Mouse (Mus musculus) forebrain, embryonic 14.5 days (tissue): ENCODE measurements around the gene Lbhd2. TPM values are rescaled to one million over a fixed set of nuclear protein-coding genes. Genes with fewer than 3 reads are reported as not detected.

ENCODE experiments used
- ATAC-seq: fragments of 200-750 bp; cut with Nextera tagmentation; 2 replicates; pipeline ENCODE4 v1.8.0; 2017; ENCODE audit warnings: mild to moderate bottlenecking, moderate library complexity
- DNase-seq: peaks from one replicate; pipeline ENCODE4 v3.0.0-alpha.2; 2015; ENCODE audit warnings: low spot score
- H3K27ac ChIP-seq: fragments of 300-500 bp; sonication (generic); 2 replicates; pipeline ENCODE4 v1.5.1; 2014; ENCODE audit warnings: low read depth, mild to moderate bottlenecking, control low read depth, low read length, moderate library complexity
- H3K27me3 ChIP-seq: fragments of 300-500 bp; sonication (generic); replicated peaks from 2 replicates; pipeline ENCODE4 v1.6.1; 2014; ENCODE audit warnings: low read length, control low read depth, mixed read lengths; ENCODE audit not compliant: control insufficient read depth, insufficient read depth
- H3K36me3 ChIP-seq: fragments of 300-500 bp; sonication (generic); 2 replicates; pipeline ENCODE4 v1.6.1; 2014; ENCODE audit warnings: low read length, control low read depth; ENCODE audit not compliant: control insufficient read depth, insufficient read depth
- H3K4me1 ChIP-seq: fragments of 300-500 bp; sonication (generic); 2 replicates; pipeline ENCODE4 v1.6.1; 2014; ENCODE audit warnings: antibody characterized with exemption, low read length, control low read depth; ENCODE audit not compliant: control insufficient read depth, insufficient read depth
- H3K4me2 ChIP-seq: fragments of 300-500 bp; sonication (generic); 2 replicates; pipeline ENCODE4 v1.6.1; 2014; ENCODE audit warnings: mild to moderate bottlenecking, control low read depth, low read length
- H3K4me3 ChIP-seq: fragments of 300-500 bp; sonication (generic); 2 replicates; pipeline ENCODE4 v1.5.1; 2014; ENCODE audit warnings: low read depth, low read length, control low read depth
- H3K9ac ChIP-seq: fragments of 300-500 bp; sonication (generic); 2 replicates; pipeline ENCODE4 v1.6.1; 2014; ENCODE audit warnings: mild to moderate bottlenecking, low read length, control low read depth, moderate library complexity
- H3K9me3 ChIP-seq: fragments of 300-500 bp; sonication (generic); replicated peaks from 2 replicates; pipeline ENCODE4 v1.6.1; 2016; ENCODE audit warnings: low read length, control low read depth, mixed read lengths; ENCODE audit not compliant: control insufficient read depth
- WGBS: fragments of 180-500 bp; shearing (Covaris S2); extraction: QIAGEN DNeasy Blood & Tissue Kit; methylation state at CpG from one replicate; pipeline ENCODE4 v1.1.7; 2014; 5-methylcytosine and 5-hydroxymethylcytosine counted together
- polyA plus RNA-seq: library from polyadenylated mRNA; unstranded; fragments of >200 nt; fragmentation: Nextera tagmentation; extraction: Ambion mirVana; gene quantifications from 2 replicates; pipeline ENCODE4 v1.2.1, GENCODE M21; 2014

Lbhd2 gene
- polyA plus RNA-seq, 1 experiment from 2014 or later, result 2.4 TPM

DNA sequence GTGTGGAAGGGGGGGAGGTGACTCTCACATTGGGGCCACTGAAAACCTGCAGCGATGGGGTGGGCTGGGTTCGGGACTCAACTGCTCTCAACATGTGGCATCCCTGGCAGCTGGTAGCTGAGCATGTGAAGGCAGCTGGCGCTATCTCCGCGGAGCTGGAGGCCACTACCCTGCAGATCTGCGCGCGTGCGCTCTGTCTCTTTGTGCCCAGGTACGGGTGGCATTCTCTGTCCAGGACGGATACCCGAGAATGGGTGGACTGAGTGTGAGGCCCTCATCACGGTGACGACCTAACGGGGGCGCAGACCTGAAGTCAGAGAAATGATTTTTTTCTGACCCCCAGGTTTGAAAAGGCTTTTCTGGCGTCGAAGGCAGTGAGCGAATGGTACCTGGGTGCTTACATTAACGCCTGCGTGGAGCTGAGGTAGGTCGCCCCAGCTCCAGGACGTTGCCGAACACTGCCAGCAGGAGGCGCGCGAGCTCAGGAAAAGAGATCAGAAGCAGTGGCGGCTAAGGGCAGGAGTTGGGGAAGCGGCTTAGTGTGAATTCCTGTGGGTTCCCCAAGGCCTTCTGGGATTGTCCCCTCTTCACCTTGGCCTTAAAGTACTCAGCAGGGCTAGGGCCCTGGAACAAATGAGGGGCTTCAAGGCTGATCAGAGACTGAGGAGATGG lies 19.3 kb downstream of the Lbhd2 start:
- no peak overlapping the region for H3K4me3 ChIP-seq
- DNase-seq (peak; percentile 87), ATAC-seq (peak; percentile 73)
- peaks cover 85% of the 10 kb centered on the region for H3K27me3 ChIP-seq
- H3K4me1 ChIP-seq, result peaks cover 14% of the 10 kb centered on the region
- H3K27ac ChIP-seq, result no peak overlapping the region
- no peaks in the 10 kb centered on the region for H3K9me3 ChIP-seq
- H3K36me3 ChIP-seq, result no peaks in the 10 kb centered on the region
- no peak overlapping the region for H3K9ac ChIP-seq
- no peak overlapping the region for H3K4me2 ChIP-seq
- WGBS, result 17% methylated on average over 29 of the region's 29 CpGs

DNA sequence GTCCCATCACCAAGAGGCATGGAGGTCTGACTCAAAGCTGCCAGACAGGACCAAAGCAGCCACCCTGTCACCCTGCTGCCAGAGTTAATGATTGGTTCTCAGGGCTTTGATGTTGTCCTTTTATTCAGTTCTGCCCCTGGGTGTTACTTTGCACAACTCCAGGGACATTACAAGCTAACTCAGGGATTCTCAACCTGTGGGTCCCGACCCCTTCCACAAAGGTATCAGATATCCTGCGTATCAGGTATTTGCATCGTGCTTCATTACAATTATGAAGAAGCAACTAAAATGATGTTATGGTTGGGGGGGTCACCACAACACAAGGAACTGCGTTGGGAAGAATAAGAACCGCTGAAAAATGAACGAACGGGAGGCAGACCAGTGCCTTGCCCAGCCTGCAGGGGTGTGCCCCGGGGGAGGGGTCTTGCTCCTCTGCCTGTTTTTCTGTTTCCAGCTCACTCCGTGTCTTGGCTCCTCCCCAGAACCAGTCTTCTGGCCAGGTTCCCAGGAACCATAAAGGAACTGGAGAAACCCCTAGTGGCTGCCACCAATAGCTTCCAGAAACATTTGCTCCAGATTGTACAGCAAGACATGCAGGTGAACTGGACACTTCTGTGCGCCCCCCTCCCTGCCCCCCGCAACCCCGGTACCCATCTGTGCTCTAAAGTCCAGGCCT lies 21.0 kb downstream of the Lbhd2 start:
- no peaks in the 10 kb centered on the region for H3K9me3 ChIP-seq
- H3K9ac ChIP-seq, result no peak overlapping the region
- H3K4me2 ChIP-seq, result no peak overlapping the region
- H3K36me3 ChIP-seq, result no peaks in the 10 kb centered on the region
- ATAC-seq (no peak), DNase-seq (peak; percentile 80)
- H3K4me1 ChIP-seq, result peaks cover 14% of the 10 kb centered on the region
- no peak overlapping the region for H3K4me3 ChIP-seq
- H3K27ac ChIP-seq, result no peak overlapping the region
- WGBS, result 43% methylated on average over 12 of the region's 12 CpGs
- peaks cover 84% of the 10 kb centered on the region for H3K27me3 ChIP-seq

DNA sequence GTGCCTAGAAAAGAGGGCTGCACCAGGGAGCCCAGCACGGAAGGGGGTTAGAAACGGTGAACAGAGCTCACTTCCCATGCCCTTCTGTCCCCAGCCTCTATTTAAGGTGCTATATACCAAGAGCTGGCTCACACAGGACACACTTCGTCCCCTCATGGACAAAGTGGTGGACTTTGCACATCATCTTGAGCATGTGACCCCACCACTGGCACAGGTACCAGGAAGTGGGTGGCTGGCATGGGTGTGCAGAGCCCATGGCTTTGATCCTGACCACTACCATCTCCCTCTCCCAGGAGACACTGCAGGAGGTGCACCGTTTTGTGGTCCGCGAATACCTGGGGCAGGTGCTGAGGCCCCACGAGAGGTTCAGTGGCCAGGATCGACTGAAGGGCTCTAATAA lies 21.8 kb downstream of the Lbhd2 start:
- no peak overlapping the region for H3K9ac ChIP-seq
- no peaks in the 10 kb centered on the region for H3K36me3 ChIP-seq
- no peak for DNase-seq
- no peak overlapping the region for H3K4me2 ChIP-seq
- H3K27ac ChIP-seq, result no peak overlapping the region
- peaks cover 76% of the 10 kb centered on the region for H3K27me3 ChIP-seq
- no peak overlapping the region for H3K4me3 ChIP-seq
- H3K9me3 ChIP-seq, result no peaks in the 10 kb centered on the region
- 20% methylated on average over 8 of the region's 8 CpGs for WGBS
- peaks cover 14% of the 10 kb centered on the region for H3K4me1 ChIP-seq
- no peak for ATAC-seq

DNA sequence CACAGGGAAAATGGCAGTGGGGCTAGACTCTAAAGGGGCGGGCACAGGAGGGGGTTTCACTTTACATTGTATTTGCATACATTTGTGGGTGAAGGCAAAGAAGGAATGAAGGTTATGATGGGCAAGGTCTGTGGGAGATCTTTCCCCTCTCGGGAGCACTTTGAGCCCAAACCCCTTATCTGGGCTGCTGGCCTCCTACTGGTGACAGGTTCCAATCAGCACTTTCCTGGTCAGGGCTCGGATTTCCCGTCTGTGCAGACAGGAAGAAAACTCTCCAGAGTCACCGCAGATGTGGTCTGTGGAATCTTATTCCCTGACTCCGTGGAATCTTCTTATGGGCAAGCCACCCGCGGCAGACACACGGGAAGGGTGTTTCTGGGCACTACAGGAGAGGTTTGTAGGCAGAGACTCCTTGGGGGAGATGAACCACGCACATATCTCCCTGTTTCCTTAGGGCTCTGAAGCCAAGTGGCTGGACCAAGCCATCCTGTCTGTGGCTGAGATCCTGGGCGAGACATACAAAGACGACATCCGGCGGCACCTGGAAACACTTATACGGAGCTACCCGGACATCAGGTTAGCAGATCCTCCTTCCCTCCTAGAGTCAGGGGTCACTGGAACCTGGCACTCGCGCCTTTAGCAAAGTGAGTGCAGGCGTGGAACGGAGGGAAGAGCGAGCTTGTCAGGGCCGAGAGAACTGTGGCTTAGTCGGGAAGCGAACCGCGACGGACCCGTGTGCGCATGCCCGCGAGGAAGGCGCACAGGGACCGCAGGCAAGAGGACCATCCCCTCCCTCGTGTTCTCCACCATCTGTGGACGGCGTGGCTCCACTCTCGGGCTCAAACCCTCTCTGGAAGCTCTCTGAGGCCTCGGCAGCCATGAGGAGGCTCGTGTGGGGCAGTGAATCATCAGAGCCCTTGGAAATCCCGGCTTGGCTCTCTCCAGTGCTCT lies 22.6 kb downstream of the Lbhd2 start:
- DNase-seq, result peak; percentile 70
- H3K36me3 ChIP-seq, result no peaks in the 10 kb centered on the region
- H3K9me3 ChIP-seq, result no peaks in the 10 kb centered on the region
- H3K4me2 ChIP-seq, result peak overlapping the region; percentile 54
- H3K4me3 ChIP-seq, result peak overlapping the region; percentile 31
- WGBS, result under 1% methylated on average over 40 of the region's 40 CpGs
- peaks cover 67% of the 10 kb centered on the region for H3K27me3 ChIP-seq
- no peak for ATAC-seq
- H3K9ac ChIP-seq, result peak overlapping the region; percentile 47
- no peak overlapping the region for H3K27ac ChIP-seq
- peaks cover 14% of the 10 kb centered on the region for H3K4me1 ChIP-seq

DNA sequence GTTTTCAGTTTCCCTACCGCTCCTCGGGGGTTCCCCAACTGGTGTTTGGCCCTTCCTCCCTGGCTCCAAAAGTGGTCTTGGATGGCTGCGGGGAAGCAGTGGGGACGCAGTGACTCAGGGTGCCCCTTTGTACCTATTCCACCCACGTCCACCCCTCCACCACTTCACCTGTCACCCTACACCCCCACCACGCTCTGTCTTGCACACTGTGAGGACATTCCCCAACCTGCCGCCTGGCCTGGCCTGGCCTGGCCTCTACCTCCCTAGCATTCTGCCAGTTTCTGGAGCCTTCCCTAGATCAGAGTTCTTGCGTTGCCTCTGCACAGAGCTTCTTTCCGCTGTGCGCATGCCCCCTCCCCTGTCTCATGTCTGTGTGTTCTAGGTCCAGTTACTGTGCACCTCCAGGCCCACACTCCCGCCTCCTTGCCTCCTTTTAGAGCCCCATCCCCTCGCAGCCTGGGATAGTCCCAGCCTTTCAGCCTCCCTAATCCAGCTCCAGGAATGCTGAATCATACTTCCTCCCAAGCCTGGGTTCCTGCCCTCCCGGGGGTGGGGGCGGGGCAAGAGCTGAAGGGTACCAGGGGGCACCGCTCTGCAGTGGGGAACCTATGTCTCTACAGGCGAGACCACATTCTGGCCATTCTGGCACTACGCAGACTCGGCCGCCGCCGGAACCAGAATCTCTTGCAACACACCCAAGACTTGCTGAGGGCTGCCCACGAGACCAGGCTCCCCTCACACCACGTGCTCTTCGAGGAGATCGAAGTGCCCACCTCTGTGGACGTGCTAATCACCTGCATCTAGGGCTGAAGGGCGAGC lies 23.6 kb downstream of the Lbhd2 start:
- Histone ChIP-seq H3K9ac (no peak overlapping the region; the same call in 1 of the 2 replicates), H3K27me3 (peaks cover 58% of the 10 kb centered on the region), H3K4me1 (peaks cover 14% of the 10 kb centered on the region), H3K27ac (no peak overlapping the region), H3K4me3 (peak overlapping the region; percentile 31), H3K9me3 (no peaks in the 10 kb centered on the region), H3K36me3 (no peaks in the 10 kb centered on the region), H3K4me2 (peak overlapping the region; percentile 54)
- 16% methylated on average over 27 of the region's 27 CpGs for WGBS
- ATAC-seq (no peak), DNase-seq (no peak)

DNA sequence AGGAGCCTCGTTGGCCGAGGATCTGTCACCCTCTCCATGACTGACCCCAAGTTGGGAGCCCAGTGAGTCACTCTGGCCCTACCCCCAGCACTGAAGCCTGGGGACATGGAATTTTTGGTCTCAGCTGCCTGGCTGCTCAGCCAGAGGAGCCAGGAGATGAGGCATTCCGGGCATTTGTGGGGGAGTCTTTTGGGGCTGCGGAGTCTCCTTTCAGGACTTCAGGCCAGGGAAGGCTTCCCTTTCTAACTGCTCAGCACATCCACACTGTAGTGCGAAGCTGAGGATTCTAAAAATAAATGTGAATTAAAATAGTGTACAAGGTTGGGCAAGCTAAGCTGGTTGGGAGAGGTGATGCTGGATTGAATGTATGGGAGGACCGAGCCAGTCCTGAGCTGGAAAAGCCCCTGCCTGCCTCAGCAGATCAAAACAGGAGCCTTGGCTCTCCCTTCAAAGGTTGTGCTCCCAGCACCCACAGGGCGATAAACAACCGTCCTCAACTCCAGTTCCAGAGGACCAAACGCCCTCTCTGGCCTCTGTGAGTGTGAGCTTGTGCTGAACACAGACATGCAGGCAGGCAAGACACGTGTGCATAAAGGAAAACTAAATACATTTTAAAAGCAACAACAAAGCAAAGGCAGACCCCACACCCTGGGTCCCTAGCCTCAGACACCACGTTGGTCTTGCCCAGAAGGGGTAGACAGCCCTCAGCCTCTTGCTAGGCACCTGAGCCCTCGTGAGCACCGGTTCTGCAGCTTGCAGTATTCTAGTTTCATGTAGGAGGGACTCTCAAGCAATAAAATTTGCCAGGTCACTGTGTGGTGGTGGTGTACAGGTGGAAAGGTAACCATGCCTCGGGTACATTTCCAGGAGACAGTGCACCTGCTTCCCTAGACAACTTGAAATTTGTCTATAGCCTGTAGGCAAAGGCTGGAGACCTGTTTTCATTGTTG lies 24.5 kb downstream of the Lbhd2 start:
- peaks cover 50% of the 10 kb centered on the region for H3K27me3 ChIP-seq
- 0 out of 2 replicates have a peak overlapping the region, but pooled peaks have one; percentile 9 for H3K27ac ChIP-seq
- H3K36me3 ChIP-seq, result no peaks in the 10 kb centered on the region
- no peak overlapping the region for H3K9ac ChIP-seq
- H3K4me2 ChIP-seq, result no peak overlapping the region
- peaks cover 14% of the 10 kb centered on the region for H3K4me1 ChIP-seq
- 26% methylated on average over 14 of the region's 14 CpGs for WGBS
- H3K9me3 ChIP-seq, result no peaks in the 10 kb centered on the region
- no peak for DNase-seq
- H3K4me3 ChIP-seq, result no peak overlapping the region
- ATAC-seq, result no peak

DNA sequence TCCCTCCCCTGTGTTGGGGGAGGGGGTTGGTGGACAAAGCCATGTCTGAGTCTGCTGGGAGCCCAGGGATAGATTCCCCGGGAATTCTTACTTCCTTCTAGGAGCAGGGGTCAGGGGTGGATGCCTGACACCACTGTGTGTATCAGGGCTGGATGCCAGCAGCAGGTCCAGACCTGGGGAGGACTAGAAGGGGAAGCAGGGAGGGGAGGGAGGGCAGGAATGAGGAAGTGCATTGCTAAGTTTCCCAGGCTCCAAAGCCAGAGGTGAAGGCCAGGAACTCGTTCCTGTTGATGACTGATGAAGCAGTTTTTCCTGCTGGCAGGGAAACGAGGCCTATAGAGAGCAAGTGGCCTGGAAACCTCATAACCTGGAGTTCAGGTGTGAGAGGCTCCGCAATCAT lies 25.5 kb downstream of the Lbhd2 start:
- WGBS, result 34% methylated on average over 4 of the region's 4 CpGs
- H3K36me3 ChIP-seq, result no peaks in the 10 kb centered on the region
- H3K4me3 ChIP-seq, result no peak overlapping the region
- H3K4me2 ChIP-seq, result no peak overlapping the region
- H3K27ac ChIP-seq, result no peak overlapping the region
- DNase-seq (no peak), ATAC-seq (no peak)
- no peaks in the 10 kb centered on the region for H3K9me3 ChIP-seq
- H3K27me3 ChIP-seq, result peaks cover 50% of the 10 kb centered on the region
- peaks cover 14% of the 10 kb centered on the region for H3K4me1 ChIP-seq
- no peak overlapping the region for H3K9ac ChIP-seq
